Mouse (Mus musculus) R1 (cell line): ENCODE data around the gene Dnase2b.

Source experiments
- DNase-seq: peaks from one replicate; pipeline ENCODE4 v3.0.0-alpha.2; 2018; ENCODE audit warnings: low read depth, low spot score

The Dnase2b gene

DNA sequence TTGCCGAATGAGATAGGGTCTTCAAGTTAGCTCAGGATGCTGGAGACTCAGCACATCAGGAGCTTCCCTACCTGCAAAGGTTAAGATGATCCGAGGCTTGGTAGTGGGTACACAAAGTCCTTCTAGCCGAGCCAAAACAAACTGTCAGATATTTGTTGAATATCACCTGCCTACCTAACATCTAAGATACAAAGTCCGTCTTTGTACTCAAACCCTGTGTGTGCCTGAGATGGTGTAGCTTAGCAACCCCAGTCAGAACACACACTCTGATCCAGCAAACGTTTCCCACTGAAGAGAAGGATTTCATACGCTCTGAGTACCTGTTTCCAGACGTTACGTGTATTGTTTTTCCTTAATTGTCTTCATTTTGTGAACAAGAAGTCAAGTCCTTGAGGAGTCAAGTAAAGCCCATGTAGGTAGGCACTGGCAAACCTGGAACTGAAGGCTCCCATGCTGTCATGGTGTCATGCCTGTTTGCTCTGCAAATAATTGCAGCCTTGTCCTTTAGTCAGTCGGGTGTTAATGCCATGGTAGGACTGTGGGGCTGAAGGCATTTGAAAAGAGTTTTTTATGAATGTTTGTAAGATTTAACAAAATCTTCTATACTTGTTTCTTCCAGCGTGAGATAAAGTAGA lies 45.1 kb downstream of the Dnase2b start, which contains the start of gene Uox:
Uox (plus strand) TSS at position 279 of the 635 bp plus-strand sequence.
- no peak for DNase-seq

DNA sequence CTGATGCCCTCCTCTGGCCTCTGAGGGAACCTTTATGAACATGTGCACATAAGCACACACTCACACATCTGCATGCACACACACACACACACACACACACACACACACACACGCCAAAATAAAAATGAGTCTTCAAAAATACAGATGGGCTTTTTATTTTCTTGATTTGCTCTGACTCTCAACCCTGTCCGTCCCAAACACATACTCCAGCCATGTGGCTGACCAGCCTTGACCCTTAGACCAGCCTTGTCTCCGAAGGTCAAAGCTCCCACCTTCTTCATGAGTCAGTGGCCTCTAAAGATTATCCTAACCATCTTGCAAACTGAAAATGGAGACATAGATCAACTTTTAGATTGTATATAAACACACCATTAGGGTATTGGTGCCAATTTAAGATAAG lies 45.8 kb downstream of the Dnase2b start:
- DNase-seq: no peak

DNA sequence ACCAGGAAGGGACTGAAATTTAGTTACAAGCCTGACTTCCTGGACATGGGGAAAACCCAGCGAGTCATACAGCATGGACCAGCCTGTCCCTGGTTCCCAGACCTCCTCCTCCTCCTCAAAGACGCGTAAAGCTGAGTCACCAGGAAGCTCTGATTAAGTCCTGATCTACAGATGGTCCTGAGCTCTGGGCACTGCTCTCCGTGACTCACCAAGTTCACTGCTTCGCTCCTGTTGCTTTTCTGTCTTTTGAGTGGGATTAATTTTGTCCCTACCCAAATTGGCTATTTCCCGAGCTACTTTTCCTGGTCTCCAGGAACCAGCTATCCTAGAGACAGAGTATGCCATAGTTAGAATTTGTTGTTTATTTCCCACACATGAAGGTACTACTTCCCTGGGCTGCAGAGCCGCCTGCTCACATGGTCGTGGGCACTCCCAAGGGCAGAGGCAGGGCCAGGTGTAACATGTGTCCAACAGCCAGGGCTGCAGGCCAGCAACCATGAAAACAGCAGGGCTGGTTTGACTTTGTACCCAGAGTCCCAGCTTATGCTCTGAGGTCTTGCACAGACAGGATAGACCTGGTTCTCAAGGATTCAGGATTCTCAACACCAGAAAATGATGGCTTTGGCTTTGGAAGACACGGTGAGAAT lies 47.4 kb downstream of the Dnase2b start:
- DNase-seq: no peak

DNA sequence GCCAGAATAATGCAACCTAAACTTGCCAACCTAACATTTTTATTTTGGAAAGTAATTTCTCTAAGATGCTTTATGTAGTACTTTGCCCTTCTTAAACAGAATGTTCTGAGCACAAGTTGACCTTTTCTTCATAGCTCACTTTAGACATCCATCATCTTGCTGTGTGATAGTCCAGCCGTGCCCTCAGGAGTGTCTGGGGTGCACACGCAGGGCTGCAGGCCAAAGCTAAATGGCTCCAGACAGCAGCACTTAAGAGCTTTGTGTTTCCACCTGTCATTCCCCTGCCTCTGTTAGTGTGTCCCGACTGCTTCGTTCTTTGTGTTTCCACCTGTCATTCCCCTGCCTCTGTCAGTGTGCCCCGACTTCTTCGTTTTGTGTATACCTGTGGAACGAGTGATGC lies 48.0 kb downstream of the Dnase2b start:
- DNase-seq: no peak

DNA sequence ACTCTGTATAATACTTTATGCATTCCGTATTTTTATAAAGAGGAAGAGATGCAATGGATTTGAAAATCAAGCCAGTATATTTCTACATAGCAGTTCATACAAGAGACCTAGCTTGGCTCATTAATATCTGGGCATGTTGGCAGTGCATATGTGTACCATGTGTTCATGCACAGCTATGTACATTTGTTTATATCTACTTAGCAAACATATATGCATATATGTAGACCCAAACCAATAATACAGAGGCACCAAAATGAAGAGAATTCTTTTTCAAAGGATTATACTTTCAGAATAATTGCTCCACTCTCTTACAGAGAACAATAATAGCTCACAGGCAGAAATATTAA lies 50.4 kb downstream of the Dnase2b start:
- no peak for DNase-seq

DNA sequence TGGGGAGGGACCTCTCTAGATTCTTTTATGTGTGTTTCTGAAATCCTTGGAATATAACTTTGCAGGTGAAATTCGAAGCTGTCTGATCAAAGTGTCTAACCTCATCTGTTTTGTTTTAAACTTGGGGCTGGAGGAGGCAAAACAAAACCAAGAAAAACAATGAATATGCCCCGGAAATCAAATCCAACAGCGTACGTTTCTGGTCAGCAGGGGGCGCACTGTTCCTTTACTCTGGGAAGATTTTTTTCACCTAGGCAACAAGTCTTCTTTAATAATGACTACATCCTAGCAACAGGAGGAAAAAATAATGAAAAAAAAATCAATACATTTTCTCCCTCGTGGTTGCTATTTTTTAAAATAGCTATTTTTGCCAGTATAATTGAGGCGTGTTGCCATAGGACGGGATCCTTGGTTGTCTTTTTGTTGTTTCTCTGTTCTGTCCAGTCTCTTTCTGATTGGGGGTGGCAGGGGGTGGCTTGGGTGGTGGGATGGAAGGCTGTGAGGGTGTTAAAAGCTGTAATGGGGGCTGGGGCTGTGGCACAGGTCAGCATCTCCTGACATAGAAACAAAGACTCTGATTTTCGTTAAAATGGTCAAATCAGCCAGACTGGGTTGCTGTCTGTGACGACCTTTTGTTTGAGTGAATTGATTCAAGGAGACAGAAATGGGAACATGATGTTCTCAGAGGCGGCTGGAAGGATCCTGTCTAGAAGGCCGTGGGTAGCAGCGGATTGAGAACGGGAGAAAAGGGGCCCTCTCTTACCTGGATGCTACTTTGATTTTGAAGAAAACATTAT lies 50.9 kb downstream of the Dnase2b start:
- peak; percentile 66 for DNase-seq

DNA sequence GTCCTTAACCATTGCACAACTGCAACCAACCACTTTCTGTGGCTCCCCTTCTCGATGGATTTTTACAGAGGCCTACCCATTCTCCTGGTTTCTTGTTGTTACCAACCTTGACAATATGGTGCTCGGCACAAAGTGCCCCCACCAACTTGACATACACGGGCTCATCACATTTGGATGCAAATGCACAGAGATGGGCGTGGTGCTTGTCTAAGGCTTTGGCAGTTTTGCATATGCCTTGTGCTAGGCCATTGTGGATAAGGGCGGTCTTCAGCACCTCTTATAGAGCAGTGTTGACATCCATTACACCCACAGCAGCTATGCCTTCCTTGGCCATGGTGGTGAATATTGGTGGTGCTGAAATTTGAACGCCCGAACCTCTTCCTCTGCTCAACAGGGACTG lies 52.5 kb downstream of the Dnase2b start:
- DNase-seq: peak; percentile 56

DNA sequence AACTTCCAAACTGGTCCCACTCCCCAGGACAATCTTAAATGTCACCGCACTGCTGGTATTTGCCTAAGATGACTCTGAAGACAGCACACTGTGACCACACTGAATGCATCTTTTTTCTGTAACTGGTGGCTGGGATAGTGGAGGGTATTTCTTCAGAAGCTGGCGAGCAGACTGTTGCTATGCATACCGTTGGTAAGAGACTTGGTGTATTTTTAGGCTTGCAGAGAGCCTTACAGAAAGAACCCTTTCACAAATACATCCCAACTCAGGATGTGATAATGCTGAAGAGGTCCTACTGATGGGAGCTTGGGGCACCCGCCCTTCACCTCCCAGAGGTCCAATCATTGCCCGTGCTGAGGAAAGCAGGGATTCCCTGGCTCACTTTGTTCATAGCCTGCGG lies 57.9 kb downstream of the Dnase2b start:
- no peak for DNase-seq

DNA sequence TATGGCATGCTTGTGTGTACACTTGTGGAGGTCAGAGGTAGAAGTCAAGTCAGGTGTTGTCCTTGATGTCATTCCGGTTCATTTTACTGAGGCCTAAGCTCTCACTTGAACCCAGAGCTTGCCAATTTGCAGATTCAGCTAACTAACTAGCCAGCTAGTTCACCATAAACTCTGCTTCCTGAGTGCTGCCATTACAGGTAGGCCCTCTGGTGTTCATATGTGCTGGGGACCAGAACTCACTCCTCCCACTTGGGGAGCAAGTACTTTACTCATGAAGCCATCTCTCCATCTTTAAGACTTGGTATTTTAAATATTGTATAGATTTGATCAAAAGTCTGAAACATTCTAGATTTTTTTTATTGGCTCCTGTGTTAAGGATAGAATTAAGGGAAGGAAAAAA lies 58.8 kb downstream of the Dnase2b start:
- DNase-seq: no peak

DNA sequence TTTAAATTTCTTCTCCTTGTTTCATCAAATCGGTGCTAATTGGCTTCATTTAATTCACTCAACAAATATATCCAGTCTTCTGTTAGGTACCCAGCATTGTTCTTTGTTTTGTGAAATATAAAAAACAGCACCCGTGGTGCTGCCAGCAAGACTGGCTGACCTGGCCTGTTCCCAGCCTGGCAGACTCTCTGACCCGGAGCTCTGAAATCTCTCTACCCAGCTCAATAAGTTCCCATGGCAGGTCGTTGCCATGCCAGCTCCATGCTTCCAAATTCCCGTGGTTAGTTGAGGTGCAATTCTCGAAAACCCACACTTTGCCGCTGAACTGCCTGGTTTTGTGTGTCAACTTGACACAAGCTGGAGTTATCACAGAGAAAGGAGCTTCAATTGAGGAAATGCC lies 60.6 kb downstream of the Dnase2b start:
- no peak for DNase-seq

DNA sequence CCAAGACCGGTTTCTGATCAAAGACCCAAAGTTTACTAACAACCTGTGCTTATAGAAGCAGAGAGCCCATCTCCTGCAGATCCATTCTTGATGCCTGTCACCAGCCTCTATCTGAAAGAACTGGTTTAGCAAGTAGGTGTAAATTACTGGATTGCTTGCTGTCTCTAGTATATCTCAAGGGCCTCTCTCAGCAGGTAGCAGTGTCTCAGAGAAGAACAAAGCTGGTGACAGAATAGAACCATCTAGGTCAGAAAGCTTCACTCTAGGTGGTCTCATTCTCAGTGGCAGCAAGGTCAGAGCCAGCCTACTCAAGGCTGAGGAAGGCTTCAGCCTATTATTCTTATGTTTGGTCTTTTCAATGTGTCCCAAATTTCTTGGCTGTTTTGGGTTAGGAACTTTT lies 71.8 kb downstream of the Dnase2b start:
- peak; percentile 72 for DNase-seq

DNA sequence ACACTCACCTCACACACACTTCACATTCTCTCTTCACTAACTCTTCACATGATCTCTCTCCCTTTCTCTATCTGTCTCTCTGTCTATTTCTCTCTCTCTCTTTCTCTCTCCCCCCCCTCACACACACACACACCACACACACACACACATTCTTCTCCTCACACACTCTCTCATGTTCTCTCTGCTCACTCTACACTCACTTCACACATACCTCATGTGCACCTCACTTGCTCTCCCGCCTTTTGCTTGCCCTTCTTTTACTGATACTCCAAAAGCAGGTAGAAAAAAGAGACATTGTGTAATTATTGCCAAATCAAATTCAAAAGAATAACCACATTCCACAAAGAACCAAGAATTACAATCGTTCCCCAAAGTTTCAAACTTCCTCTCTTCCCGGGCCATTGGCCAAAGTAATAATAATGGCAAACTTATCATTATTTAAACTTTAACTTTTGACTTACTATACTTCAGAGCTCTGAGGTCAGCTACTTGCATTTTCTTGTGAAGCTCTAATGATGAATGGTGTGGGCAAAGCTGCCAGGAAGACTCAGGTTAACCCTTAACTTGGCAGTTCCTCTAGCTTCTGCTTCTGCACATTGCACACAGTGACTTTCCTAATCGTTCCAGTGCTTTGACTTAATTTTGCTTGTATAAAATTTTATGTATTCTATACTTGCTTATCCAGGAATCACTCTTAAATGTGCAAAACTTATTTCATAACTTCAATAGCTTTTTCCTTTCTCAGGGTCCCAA lies 74.7 kb downstream of the Dnase2b start:
- no peak for DNase-seq

DNA sequence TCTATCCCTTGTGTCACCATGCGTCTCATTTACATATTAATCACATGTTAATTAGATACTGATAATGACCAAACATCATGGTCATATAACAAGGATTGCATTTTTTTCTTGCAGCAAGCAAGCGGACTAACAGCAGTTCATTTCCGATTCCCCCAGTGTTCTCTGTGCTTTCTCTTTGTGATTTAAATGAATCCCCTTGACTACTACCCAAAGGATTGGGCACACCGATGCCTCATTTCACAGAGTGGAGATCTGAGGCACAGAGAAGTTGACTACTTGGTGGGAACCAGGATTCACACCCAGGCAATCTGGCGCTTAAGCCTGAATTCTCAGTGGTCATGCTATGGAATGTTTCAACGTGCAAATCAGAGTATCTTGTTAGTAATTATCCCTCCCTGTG lies 80.4 kb downstream of the Dnase2b start:
- peak; percentile 75 for DNase-seq
